Mouse (Mus musculus): ENCODE measurements around the gene Sigirr. TPM values are rescaled to one million over a fixed set of nuclear protein-coding genes. Genes with fewer than 3 reads are reported as not detected.
A peak's percentile ranks its signal among the peaks of the same experiment; 100 is the strongest.

The Sigirr gene
- total and polyA plus RNA-seq, 3 experiments: 8.3 to 17.5 TPM; not detected in 1

GRCm38 (mm10) chr7:141141326-141141725, 41.0 kb upstream of the Sigirr start (continued):
- no peak for TF ChIP-seq BHLHE40 (IDR thresholded peaks at IDR 0.05; ENCODE audit: borderline replicate concordance, low read depth, low read length)

GRCm38 (mm10) chr7:141131904-141132755, 31.8 kb upstream of the Sigirr start:
- Histone ChIP-seq H3K9ac (ENCODE audit: control insufficient read depth, low read depth, low read length, poor library complexity, severe bottlenecking) (peak overlapping the region; percentile 95), H3K4me3 (ENCODE audit: control insufficient read depth in 1 of 2, insufficient read depth in 1 of 2, low read depth in 2 of 2, low read length in 2 of 2) (peak overlapping the region; percentile 76 to 81), H3K36me3 (ENCODE audit: control insufficient read depth in 1 of 2, insufficient read depth in 2 of 2, low read length in 2 of 2) (peaks cover 3 to 29% of the 10 kb centered on the region in 2 experiments), H3K27ac (ENCODE audit: control insufficient read depth, low read depth, low read length) (peak overlapping the region; percentile 56), H3K27me3 (ENCODE audit: control insufficient read depth in 1 of 2, insufficient read depth in 2 of 2, low read length in 2 of 2) (no peaks in the 10 kb centered on the region), H3K4me1 (ENCODE audit: control insufficient read depth in 1 of 2, insufficient read depth in 2 of 2, low read length in 2 of 2) (peaks cover 4 to 28% of the 10 kb centered on the region in 2 experiments), H3K9me3 (replicated peaks; ENCODE audit: insufficient read depth, low read length) (no peaks in the 10 kb centered on the region), H3K79me2 (ENCODE audit: control insufficient read depth, insufficient read depth, low read length, poor library complexity) (peaks cover 17% of the 10 kb centered on the region)
- TF ChIP-seq HCFC1 (IDR thresholded peaks at IDR 0.05; ENCODE audit: low read depth, low read length) (peak; percentile 27; the same call in 1 of the 2 replicates), TAL1 (IDR thresholded peaks at IDR 0.05; ENCODE audit: low read length) (peak; percentile 84), KAT2A (conservative IDR thresholded peaks at IDR 0.05; ENCODE audit: low read depth, low read length) (no peak), RCOR1 (IDR thresholded peaks at IDR 0.05; ENCODE audit: low read depth, low read length) (0 out of 2 replicates have a peak, but pooled peaks have one; percentile 38), USF1 (IDR thresholded peaks at IDR 0.05; ENCODE audit: low read depth, low read length) (no peak), GATA1 (IDR thresholded peaks at IDR 0.05; ENCODE audit: low read depth, low read length) (peak; percentile 72), E2F4 (IDR thresholded peaks at IDR 0.05; ENCODE audit: borderline replicate concordance, low read depth, low read length) (no peak), TCF12 (IDR thresholded peaks at IDR 0.05; ENCODE audit: low read depth, low read length) (peak; percentile 81), EP300 (IDR thresholded peaks at IDR 0.05; ENCODE audit: low read depth in 1 of 2, low read length in 2 of 2) (peak; percentile 76 to 85)
- peak; percentile 54 for DNase-seq (ENCODE audit: low read depth, low spot score)

GRCm38 (mm10) chr7:141131024-141131820, 30.9 kb upstream of the Sigirr start:
- Histone ChIP-seq H3K79me2 (ENCODE audit: control insufficient read depth, insufficient read depth, low read length, poor library complexity) (peaks cover 17% of the 10 kb centered on the region), H3K9ac (ENCODE audit: control insufficient read depth, low read depth, low read length, poor library complexity, severe bottlenecking) (peak overlapping the region; percentile 95), H3K36me3 (ENCODE audit: control insufficient read depth in 1 of 2, insufficient read depth in 2 of 2, low read length in 2 of 2) (peaks cover 3 to 37% of the 10 kb centered on the region in 2 experiments), H3K9me3 (replicated peaks; ENCODE audit: insufficient read depth, low read length) (no peaks in the 10 kb centered on the region), H3K27me3 (ENCODE audit: control insufficient read depth in 1 of 2, insufficient read depth in 2 of 2, low read length in 2 of 2) (no peaks in the 10 kb centered on the region), H3K4me1 (ENCODE audit: control insufficient read depth in 1 of 2, insufficient read depth in 2 of 2, low read length in 2 of 2) (peaks cover 8 to 37% of the 10 kb centered on the region in 2 experiments), H3K4me3 (ENCODE audit: control insufficient read depth in 1 of 2, insufficient read depth in 1 of 2, low read depth in 2 of 2, low read length in 2 of 2) (peak overlapping the region; percentile 76 to 81), H3K27ac (ENCODE audit: control insufficient read depth, low read depth, low read length) (peak overlapping the region; percentile 67)
- DNase-seq (ENCODE audit: low read depth, low spot score): peak; percentile 96
- TF ChIP-seq GATA1 (IDR thresholded peaks at IDR 0.05; ENCODE audit: low read depth, low read length) (peak; percentile 81), BHLHE40 (IDR thresholded peaks at IDR 0.05; ENCODE audit: borderline replicate concordance, low read depth, low read length) (no peak), TBP (IDR thresholded peaks at IDR 0.05; ENCODE audit: low read depth, low read length) (peak; percentile 55; the same call in 1 of the 2 replicates), MYB (IDR thresholded peaks at IDR 0.05; ENCODE audit: low read depth, low read length) (no peak), POLR2A (IDR thresholded peaks at IDR 0.05; ENCODE audit: control insufficient read depth in 1 of 2, insufficient read depth in 1 of 2, low read depth in 1 of 2, low read length in 2 of 2, poor library complexity in 1 of 2) (peak; percentile 59 to 60; a peak in 2 of 4 replicates), USF2 (IDR thresholded peaks at IDR 0.05; ENCODE audit: borderline replicate concordance in 1 of 2, insufficient read depth in 1 of 2, low read depth in 1 of 2, low read length in 2 of 2) (no peak), GABPA (IDR thresholded peaks at IDR 0.05; ENCODE audit: low read depth, low read length) (no peak), SIN3A (IDR thresholded peaks at IDR 0.05; ENCODE audit: low read length) (peak; percentile 100), CHD2 (IDR thresholded peaks at IDR 0.05; ENCODE audit: low read length) (no peak), NRF1 (IDR thresholded peaks at IDR 0.05; ENCODE audit: insufficient read depth, low read depth, low read length, poor library complexity, severe bottlenecking) (no peak), JUND (IDR thresholded peaks at IDR 0.05; ENCODE audit: low read depth, low read length) (no peak), USF1 (IDR thresholded peaks at IDR 0.05; ENCODE audit: low read depth, low read length) (0 out of 2 replicates have a peak, but pooled peaks have one; percentile 41), UBTF (IDR thresholded peaks at IDR 0.05; ENCODE audit: borderline replicate concordance, insufficient read depth, low read depth, low read length) (no peak), MAZ (IDR thresholded peaks at IDR 0.05; ENCODE audit: low read depth, low read length) (peak; percentile 78; the same call in 1 of the 2 replicates), NELFE (IDR thresholded peaks at IDR 0.05; ENCODE audit: low read depth, low read length) (peak; percentile 56), POLR2AphosphoS5 (IDR thresholded peaks at IDR 0.05; ENCODE audit: borderline replicate concordance, low read depth, low read length) (no peak), EP300 (IDR thresholded peaks at IDR 0.05; ENCODE audit: low read depth in 1 of 2, low read length in 2 of 2) (peak in 1 of 2 experiments; percentile 79; a peak in 2 of 4 replicates), ZKSCAN1 (IDR thresholded peaks at IDR 0.05; ENCODE audit: low read depth, low read length) (no peak)
